Mouse (Mus musculus): ENCODE results near the gene Adam15. TPM values are rescaled to one million over a fixed set of nuclear protein-coding genes. Genes with fewer than 3 reads are reported as not detected.

The Adam15 gene
- total RNA-seq, 2 experiments from 2014 or later, result 99.8 to 102 TPM

DNA sequence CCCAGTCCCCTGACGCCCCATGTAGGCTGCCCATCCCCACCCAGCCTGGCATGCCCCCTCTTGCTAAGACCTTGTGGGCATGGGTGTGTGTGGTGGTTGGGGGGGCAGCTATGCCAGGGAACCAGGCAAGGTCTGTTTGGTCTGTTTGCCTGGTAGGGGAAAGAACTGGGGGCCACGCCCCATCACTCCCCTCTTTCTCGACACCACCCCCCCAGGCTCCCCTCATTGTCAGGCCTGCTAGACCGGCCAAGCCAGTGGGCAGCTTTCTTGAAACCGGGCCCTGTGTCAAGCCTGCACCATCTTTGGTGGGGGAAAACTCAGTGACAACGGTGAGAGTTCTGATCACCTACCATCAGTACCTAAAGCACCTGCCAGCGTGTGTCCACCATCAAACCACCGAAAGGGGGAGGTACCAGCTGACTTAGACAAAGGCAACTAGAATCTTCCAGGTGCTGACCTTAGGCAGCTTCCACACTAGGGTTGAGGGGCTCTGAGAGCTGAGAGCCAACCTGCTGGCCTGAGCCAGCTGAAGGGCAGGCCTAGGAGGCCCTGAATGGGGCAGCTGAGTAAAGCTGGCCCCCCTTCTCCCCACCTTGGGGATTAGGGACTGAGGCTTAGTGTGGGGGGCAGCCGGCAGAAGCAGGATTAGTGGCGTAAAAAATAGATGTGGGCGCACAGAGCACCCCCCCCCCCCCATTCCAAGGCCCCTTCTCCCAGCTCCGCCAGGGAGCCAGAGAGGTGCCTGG is 34.7 kb upstream of the Adam15 start:
- no peak for DNase-seq (ENCODE audit: low spot score in 2 of 2)

DNA sequence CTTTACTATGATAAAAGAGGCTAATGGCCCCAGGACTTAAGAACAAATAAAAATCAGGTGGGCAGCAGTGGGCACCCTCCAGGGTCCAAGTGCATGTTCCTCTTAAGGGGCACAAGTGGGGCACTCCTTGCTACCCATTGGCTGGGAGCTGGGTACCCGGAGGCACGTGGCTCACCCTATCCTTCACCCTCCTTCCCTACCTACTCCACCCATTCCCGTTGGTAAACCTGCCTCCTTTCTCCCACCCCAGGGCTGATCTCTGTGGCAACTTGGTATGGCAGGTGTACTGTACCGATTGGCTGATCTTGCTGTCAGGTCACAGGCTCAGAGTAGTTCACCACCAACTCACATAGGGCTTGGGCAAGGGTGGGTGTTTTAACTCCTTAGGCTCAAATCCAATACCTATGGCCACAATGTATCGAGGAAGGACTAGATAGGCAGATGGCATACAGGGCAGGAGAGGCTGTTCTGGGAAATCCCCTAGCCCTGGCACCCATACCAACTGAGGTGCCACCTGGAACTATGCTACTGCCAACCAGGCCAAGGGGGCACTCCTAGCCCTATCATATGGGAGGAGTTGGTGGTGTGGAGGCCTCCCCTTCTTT is 34.0 kb upstream of the Adam15 start:
- no peak for DNase-seq (ENCODE audit: low spot score in 2 of 2)

DNA sequence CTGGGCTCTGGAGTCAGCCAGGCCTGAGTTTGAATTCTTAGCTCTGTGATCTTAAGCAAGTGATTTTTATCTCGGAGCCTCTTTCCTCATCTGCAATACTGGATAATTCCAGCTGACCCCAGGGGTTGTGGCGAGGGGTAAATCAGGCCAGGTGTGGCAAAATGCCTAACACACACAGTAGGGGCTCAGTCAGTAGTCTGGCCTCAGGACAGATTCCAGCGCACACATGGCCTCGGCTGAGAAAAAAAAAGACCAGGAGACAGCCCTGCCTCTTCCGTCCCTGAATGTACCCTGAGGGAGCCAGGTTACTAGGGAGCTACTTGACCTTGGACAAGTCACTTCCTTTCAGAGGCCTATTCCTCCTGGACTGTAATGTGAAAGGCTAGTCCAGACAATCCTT is 33.2 kb upstream of the Adam15 start:
- DNase-seq (ENCODE audit: low spot score in 2 of 2), result no peak

DNA sequence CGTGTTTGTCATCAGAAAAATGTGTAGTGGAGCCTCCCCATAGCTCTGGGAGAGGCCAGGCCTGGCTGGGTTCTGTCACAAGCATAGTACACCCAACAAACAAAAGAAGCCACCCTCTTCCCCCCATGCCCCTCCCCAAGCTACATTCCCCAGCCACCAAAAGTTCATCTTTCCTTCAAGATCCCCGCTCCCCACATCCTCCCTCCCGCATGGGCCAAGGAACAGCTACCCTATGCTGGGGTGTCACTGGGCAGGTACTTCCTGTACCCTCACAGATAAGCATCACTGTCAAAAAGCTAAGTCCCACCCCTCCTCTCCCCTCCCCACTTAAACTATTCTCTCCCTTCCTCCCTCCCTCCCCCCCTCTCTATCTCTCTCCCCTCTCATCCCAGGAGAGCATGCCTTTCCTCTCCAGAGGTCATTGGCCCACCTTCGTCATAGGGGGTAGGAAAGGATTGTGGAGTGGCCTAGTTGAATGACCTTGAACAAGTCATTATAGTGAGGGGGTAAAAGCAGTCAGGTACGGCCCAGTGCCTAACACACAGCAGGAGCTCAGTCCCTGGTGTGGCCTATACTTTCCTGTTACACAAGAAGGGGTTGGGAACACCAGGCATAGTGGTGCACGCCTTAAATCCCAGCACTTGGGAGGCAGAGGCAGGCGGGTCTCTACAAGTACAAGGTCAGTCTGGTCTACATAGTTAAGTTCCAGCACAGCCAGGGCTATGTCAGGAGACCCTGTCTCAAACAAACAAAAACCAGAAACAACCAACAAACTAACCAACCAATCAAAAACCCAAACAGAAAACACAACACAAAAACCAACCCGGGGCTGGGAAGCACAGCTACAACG is 32.5 kb upstream of the Adam15 start:
- no peak for DNase-seq (ENCODE audit: low spot score in 2 of 2)

DNA sequence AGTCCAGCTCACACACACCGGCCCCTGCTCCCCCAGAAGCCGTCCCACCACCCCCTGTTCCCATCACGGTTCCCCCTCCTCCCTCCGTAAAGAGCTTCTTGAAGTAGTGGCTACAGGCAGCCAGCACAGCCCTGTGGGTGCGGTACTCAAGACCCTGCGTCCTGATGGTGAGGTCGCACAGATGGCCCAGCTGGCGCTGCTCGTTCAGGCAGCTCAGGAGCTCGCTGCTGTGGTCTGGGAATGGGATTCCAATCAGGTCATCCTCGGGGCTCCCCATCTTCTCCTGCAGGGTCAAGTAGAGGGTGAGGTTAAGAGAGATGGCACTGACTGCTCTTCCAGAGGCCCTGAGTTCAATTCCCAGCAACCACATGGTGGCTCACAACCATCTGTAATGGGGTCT is 31.4 kb upstream of the Adam15 start:
- DNase-seq (ENCODE audit: low spot score in 2 of 2), result no peak

DNA sequence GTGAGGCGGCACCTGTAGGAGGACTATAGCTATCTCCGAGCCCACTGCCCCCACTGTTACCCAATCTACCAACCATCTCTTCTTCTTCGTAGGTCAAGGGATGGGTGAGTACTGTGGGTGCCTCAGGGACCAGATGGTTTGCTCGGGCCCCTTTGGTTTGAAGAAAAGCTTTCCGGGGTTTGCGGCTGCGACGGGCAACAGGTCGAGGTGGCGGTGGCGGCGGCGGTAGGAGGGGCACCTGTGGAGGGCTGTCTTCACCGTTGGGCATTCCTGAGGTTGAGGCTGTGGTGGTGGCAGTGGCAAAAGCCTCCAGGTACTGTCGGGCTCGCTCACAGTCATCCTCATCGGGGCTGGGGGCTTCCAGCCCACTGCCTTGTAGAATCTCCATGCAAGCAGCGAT is 30.9 kb upstream of the Adam15 start:
- DNase-seq (ENCODE audit: low spot score in 2 of 2), result no peak

DNA sequence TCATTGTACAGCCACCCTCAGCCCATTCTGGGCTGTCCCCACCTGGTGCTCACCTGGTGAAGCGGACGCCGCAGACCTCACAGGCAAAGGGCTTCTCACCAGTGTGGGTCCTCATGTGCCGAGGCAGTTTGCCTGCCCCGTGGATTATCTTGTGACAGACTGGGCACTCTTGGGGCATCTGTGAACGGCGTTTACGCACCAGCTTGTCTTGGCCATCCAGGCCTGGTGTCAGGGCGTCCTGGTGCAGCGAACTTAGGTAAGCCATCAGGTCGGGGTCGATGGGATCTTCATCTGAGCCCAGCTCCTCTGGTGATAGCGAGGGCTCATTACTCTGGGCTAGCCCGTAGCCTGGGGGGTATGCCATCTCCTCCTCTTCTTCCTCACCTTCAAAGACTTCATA is 30.5 kb upstream of the Adam15 start:
- no peak for DNase-seq (ENCODE audit: low spot score in 2 of 2)

DNA sequence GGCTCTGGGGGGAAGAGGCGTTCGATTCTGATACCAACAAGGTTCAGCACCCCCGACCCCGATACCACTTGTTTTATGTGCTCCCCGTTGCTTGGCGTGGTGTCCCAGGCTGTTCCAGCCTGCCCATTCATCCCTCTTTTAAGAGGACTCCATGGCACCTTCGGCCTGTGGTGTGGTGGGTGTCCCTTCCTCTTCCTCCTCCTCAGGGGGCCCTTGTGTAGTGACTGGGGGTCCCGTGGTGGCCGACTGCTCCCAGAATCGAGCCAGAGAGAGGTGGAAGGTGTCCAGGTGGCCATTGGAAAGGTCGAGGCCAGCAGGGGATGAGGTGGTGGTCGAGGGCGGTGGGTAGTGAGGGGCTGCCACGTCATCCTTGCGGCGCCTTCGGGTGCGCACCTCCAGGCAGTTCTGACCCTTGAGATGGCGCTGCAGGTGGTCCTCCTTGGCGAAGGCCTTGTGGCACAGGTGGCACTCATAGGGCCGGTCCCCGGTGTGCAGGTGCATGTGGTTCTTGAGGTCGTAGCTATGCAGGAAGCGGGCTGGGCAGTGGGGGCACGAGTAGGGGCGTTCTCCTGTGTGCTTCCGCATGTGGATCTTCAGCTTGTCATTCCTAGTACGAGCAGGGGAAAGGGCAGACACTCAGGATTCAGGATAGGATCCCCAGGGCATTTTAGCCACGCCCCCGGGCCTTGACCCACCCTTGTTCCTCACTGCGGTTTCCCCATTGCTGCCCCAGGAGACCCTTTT is 29.8 kb upstream of the Adam15 start:
- DNase-seq (ENCODE audit: low spot score in 2 of 2), result no peak

DNA sequence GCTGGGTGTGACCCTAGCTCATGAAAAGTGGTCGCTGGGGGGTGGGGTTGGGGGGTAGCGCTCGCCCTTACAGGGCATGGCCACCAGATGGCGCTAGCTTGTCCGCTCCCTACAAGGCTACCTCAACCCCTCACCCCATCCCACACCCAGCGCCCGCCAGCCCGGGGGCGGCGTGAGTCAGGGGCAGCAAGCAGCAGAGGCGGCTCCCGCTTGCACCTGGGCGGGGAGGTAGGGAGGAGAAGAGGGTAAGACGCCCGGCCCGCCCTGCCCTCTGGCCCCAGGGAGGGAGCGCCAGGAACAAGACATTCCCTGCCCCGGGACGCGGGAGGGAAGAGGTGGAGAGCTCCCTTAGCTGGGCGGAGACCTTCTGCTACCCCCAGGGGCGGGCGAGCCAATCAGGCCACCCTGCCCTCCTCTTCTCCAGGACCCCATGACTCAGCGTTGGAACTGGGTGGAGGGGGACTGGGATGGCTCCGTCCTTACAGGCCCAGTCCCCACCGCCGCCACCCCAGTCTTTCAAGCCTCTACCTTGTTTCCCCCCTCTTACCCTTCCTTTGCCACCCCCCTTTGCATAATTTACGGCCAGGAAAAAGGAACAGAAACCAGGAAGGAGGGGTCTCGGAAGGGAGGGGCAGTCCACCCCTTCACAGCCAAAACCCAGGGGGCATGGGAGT is 28.7 kb upstream of the Adam15 start:
- peak; percentile 73 to 79 for DNase-seq (ENCODE audit: low spot score in 2 of 2)

DNA sequence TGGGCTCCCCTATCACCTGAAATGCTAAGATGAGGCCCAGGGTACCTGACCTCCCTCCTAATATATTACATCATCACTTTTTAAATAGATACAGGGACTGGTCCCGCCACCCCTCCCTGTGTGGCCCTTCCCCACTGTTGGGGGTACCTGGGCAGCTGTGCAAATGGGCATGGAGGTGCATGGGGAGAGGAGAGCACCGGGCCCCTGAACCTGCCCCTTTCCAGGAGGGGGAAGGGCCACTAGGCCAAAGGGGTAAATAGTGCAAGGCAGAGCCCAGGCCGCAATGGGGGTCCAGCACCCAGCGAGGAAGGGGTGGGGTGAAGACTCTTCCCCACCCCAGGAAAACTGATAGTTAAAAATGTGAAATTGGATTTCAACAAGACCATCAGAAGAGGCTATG is 28.0 kb upstream of the Adam15 start:
- DNase-seq (ENCODE audit: low spot score in 2 of 2), result no peak

DNA sequence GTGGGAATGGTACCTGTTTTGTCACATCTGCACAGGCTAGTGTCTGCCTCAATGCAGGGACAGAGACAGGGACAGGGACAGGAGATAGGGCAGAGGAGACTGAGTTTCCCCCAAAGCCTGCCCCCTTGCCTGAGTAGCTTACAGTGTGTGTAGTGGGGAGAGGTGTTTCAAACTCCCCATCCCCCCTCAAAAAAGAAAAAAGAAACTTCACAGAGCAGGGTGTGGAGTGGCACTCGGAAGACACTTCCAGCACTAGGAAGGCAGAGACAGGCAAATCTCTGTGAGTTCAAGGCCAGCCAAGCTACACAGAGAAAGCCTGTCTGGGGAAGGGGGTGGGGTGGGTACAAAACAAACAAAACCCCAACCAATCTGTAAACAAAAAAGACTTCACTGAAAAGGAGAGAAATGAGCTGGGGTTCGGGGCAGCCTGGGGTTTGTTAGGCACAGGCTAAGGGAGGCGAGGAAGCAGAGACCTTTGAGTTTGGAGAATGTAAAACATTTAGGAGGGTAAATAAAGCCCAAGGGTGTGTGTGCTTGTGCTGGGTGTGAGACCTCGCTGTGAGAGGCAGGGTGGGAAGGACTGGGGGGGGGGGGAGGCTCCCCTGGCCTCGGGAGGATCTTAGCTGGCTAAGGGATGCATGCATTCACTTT is 23.9 kb upstream of the Adam15 start:
- no peak for DNase-seq (ENCODE audit: low spot score in 2 of 2)

DNA sequence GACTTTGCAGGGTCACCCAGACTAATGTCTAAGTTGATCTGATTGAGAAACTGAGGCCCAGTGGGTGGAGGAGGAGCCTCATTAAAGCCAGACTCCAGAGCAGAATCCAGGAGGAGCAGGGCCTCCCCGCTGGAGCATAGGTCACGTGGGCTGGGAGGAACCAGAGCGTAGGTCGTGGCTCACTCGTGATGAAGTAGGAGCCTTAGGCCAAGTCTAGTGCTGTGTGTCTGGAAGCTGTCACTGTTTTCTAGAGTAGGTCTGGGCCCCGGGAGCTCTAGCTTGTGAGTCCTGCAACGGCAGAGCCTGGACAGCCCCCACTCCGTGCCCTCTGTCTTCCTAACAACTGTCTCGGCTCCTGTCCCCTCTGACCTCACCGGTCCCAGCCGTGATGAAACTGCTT is 17.5 kb upstream of the Adam15 start:
- no peak for DNase-seq (ENCODE audit: low spot score in 2 of 2)

DNA sequence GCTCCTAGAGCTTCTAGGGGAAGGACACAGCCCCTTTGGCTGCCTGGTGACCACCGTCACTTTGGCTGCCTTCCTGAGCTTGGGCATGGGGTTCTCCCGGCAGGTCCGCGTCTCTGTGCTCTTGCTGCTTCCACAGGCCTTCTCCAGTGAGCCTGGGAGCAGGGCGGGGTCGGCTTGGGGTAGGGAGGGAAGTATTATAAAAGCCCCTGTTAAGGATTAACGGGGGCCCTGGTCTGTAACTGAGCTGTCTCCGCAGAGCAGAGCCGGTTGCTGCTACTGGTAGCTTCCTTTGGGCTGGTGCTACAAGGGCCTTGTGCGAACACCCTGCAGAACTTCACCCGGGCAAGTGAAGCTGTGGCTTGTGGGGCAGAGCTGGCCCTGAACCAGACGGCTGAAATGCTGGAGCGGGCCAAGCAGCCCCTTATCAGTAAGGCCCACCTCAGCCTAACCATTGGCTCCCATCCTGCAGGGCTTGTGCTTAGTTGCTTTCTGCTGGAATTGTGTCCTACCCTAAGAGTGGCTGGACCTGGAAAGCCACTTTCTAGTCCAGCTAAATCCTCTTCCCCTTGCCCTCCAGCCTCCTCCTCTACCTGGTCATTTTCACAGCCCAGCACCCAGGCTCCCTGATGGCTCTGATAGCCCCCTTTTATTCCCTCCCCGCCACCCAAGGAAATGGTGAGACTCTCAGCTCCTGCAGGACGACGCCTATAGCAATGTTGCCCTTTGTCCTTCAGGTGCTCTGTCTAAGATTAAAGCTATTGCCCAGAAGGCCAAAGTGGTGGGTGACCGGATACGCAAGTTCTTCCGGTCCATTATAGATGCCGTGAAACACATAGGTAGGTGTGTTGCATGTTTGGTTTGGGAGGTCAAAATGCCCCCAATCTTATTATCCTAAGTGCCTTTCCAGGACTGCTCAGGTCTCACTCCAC is 16.0 kb upstream of the Adam15 start:
- DNase-seq (ENCODE audit: low spot score in 2 of 2), result no peak

DNA sequence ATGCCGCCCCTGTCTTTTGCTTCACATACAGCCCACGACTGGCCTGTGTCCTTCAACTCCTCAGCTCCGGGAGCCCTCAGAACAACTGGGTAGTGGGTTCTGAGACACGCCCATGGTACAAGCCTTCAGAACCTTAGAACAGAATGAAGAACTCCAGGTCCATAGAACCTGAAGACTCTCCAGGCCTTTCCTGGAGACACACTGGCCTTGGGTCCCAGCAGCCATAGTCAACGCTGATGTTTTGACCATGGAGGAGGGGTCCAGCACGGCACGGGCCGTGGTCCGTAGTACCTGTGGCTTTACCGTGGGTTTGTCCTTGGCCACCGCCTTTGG is 15.3 kb upstream of the Adam15 start, which contains the start of gene Dcst1:
TSS of gene Dcst1 (minus strand) at position 101 of the 333 bp plus-strand sequence.
- DNase-seq (ENCODE audit: low spot score in 2 of 2), result no peak

DNA sequence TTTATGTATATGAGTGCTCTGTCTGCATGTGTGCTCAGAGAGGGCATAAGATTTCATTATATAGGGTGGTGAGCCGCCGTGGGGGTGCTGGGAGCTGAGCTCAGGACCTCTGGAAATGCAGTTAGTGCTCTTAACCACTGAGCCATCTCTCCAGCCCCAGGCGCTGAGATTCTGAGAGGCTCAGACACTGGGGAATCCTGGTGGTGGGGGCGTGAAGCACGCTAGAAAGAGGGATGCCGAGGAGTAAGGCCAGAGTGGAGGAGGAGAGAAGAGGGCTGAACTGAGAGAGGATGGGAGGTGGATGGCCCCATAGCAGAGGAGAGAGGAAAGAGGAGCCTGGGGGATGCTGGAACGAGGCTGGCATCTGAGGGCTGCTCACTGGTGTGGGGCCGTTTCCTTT is 14.8 kb upstream of the Adam15 start:
- no peak for DNase-seq (ENCODE audit: low spot score in 2 of 2)

DNA sequence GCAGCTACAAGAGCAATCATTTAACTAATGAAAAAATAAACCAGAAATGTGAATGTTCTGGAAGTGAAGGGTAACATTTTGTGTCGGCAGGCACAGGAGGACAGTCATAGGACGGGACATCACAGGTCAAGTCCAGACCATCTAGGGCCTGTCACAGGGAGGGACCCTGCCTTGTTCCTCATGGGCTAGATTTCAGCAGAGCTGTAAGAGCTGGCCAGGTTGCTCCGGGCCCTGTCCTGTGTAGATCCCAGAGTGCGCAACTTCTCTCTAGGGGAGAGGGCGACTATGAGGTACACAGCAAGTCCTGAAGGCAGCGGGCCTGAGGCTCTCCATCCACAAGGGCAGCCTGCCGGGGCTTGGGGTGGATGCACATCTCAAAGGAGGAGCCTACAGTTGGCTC is 11.9 kb upstream of the Adam15 start, which contains the start of gene Dcst2:
TSS of gene Dcst2 (plus strand) at position 301 of the 400 bp plus-strand sequence.
- DNase-seq (ENCODE audit: low spot score in 2 of 2), result no peak

DNA sequence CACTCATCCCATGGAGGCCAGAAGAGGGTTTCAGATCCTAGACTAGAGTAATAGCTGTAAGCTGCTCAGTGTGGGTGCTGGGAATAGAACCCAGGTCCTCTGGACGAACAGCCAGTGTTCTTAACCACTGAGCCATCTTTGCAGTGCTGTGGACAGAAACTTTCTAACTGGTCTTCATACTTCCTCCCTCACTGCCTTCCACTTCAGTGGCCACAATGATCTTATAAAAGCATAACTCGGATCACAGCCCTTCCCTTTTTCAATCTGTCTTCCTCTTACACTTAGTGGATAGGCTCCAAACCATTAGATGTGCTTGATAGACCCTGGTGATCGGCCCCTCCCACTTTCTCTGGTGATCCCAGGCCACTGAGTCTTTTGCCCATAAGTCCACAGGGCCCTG is 10.4 kb upstream of the Adam15 start:
- no peak for DNase-seq (ENCODE audit: low spot score in 2 of 2)

DNA sequence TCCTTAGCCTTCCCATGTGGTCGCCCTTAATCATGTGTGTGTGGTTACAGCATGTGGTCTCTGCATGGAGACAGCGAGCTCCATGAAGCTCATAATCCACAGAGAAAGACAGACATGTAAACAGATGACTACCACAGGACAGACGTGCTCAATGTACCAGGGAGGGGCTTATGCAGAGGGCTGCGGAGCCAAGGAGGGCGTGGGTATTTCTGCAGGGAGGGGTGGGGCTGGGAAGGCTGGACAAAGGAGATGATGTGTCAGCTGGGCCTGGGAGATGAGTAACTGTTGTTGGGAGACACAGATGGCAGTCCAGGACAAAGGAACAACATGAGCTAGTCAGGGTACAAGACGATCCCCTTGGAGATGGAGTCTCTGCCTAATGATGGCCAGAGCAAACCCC is 9.8 kb upstream of the Adam15 start:
- DNase-seq (ENCODE audit: low spot score in 2 of 2), result no peak

DNA sequence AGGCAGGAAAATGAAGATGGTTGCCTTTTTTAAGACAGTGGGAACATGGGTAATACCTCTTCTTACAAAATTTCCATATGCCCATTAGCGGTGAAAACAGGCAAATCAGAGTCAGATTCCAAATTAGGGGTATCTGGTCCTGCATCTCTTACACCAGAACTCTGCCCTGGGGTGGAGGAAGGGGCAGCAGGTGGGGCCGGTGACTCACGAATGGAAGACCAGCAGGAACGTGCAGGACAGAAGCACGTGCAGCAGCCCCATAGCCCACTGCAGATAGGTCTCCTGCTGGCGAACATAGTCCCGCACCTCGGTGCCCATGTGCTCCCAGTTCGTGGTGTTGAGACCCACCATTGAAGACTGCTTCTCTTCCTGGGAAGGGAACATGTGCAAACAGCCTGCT is 6.2 kb upstream of the Adam15 start:
- DNase-seq (ENCODE audit: low spot score in 2 of 2), result no peak

Data from left cerebral cortex, adult 18-20 months (tissue).